Mouse (Mus musculus) C2C12 (cell line): ENCODE data around the gene Lrp1.

Experiments used
- CTCF ChIP-seq: IDR thresholded peaks from one replicate; pipeline ENCODE4 v1.5.1; 2011; ENCODE audit not compliant: control insufficient read depth, insufficient read depth, insufficient read length
- MYOG ChIP-seq: IDR thresholded peaks from one replicate; pipeline ENCODE4 v1.6.1; 2011; ENCODE audit not compliant: control insufficient read depth, insufficient read length; ENCODE audit errors: extremely low read depth

DNA sequence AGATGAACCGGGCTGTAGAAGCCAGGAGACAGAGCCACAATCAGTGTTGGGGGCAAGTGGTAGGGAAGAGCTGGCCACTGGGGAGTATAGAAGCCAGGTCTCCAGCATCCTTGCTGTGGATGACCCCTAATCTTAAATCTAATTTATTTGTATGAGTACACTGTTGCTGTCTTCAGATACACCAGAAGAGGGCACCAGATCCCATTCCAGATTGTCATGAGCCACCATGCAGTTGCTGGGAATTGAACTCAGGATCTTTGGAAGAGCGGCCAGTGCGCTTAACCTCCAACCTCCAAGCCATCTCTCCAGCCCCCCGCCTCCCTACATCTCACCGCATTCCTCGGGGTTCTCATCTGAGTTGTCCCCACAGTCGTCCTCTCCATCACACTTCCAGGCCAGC is 74.4 kb downstream of the Lrp1 start:
- TF ChIP-seq CTCF (no peak), MYOG (no peak)
